Mouse (Mus musculus) CH12.LX (cell line): ENCODE measurements around the gene Fuz. TPM values are rescaled to one million over a fixed set of nuclear protein-coding genes. Genes with fewer than 3 reads are reported as not detected.

Source experiments
- DNase-seq: peaks from one replicate; pipeline ENCODE4 v3.0.0-alpha.2; 2013; ENCODE audit errors: extremely low read depth
- H3K27ac ChIP-seq: 2 replicates; pipeline ENCODE4 v1.5.1; 2012; ENCODE audit warnings: low read depth, mild to moderate bottlenecking, control low read depth, moderate library complexity; ENCODE audit not compliant: insufficient read depth
- H3K27me3 ChIP-seq: replicated peaks from 2 replicates; pipeline ENCODE3; 2012; ENCODE audit warnings: inconsistent platforms
- H3K36me3 ChIP-seq, 2 experiments: replicated peaks in 1 of 2; 2 replicates each; pipeline versions ENCODE3 to v1.6.1; 2012; ENCODE audit warnings: inconsistent platforms in 1 of 2, low read length in 1 of 2, mild to moderate bottlenecking in 1 of 2, mixed read lengths in 1 of 2, moderate library complexity in 1 of 2; ENCODE audit not compliant: control insufficient read depth in 1 of 2, insufficient read depth in 1 of 2
- H3K4me1 ChIP-seq, 2 experiments: 2 replicates each; pipeline ENCODE4 v1.6.1; 2012; ENCODE audit warnings: inconsistent platforms in 1 of 2, moderate library complexity in 1 of 2; ENCODE audit not compliant: insufficient read depth in 2 of 2, control insufficient read depth in 1 of 2
- H3K4me2 ChIP-seq: 2 replicates; pipeline ENCODE4 v1.6.1; 2012; ENCODE audit warnings: low read depth, mild to moderate bottlenecking, control low read depth; ENCODE audit not compliant: poor library complexity, insufficient read depth, severe bottlenecking
- H3K4me3 ChIP-seq, 3 experiments: fragments of 150-350 bp in 1 of 3; sonication (generic) in 1 of 3; replicated peaks in 1 of 3; 2 replicates each; pipeline versions ENCODE3 to v1.5.1; 2011 to 2012; ENCODE audit warnings: low read depth in 2 of 3, low read length in 2 of 3, mild to moderate bottlenecking in 2 of 3, moderate library complexity in 2 of 3, control low read depth in 1 of 3, improper control_type of control experiment in 1 of 3, inconsistent platforms in 1 of 3, mixed read lengths in 1 of 3; ENCODE audit not compliant: poor library complexity in 1 of 3
- H3K79me2 ChIP-seq: replicated peaks from 2 replicates; pipeline ENCODE4 v1.6.1; 2012; ENCODE audit warnings: mild to moderate bottlenecking, moderate library complexity; ENCODE audit not compliant: control insufficient read depth, poor library complexity, insufficient read depth, severe bottlenecking; ENCODE audit errors: extremely low read depth
- H3K9ac ChIP-seq: 2 replicates; pipeline ENCODE4 v1.6.1; 2012; ENCODE audit warnings: low read depth, mild to moderate bottlenecking, control low read depth, moderate library complexity; ENCODE audit not compliant: insufficient read depth
- H3K9me3 ChIP-seq: replicated peaks from 2 replicates; pipeline ENCODE3; 2012; ENCODE audit warnings: low read length, inconsistent platforms, mixed read lengths
- BHLHE40 ChIP-seq: IDR thresholded peaks from 2 replicates; pipeline ENCODE4 v1.6.1; 2011; ENCODE audit warnings: mild to moderate bottlenecking, low read depth, low read length, improper control_type of control experiment
- CHD1 ChIP-seq: IDR thresholded peaks from 2 replicates; pipeline ENCODE4 v1.6.1; 2012; ENCODE audit warnings: low read depth, low read length, improper control_type of control experiment, inconsistent platforms
- CTCF ChIP-seq, 2 experiments: IDR thresholded peaks in 1 of 2; conservative IDR thresholded peaks in 1 of 2; 2 replicates each; pipeline ENCODE4 v1.5.1; 2011 to 2012; ENCODE audit warnings: low read depth in 2 of 2, low read length in 2 of 2, improper control_type of control experiment in 1 of 2, inconsistent platforms in 1 of 2, mild to moderate bottlenecking in 1 of 2, moderate library complexity in 1 of 2
- E2F4 ChIP-seq: IDR thresholded peaks from 2 replicates; pipeline ENCODE4 v1.6.1; 2011; ENCODE audit warnings: low read depth, low read length, improper control_type of control experiment; ENCODE audit not compliant: insufficient replicate concordance
- GABPA ChIP-seq: IDR thresholded peaks from 2 replicates; pipeline ENCODE4 v1.6.1; 2012; ENCODE audit warnings: low read depth, low read length, improper control_type of control experiment, inconsistent platforms; ENCODE audit not compliant: insufficient replicate concordance
- HCFC1 ChIP-seq: IDR thresholded peaks from 2 replicates; pipeline ENCODE4 v1.6.1; 2012; ENCODE audit warnings: low read depth, mild to moderate bottlenecking, inconsistent platforms, low read length, improper control_type of control experiment
- KAT2A ChIP-seq: IDR thresholded peaks from 2 replicates; pipeline ENCODE4 v1.6.1; 2012; ENCODE audit warnings: low read length, improper control_type of control experiment, inconsistent platforms; ENCODE audit not compliant: insufficient replicate concordance
- MAZ ChIP-seq: IDR thresholded peaks from 2 replicates; pipeline ENCODE4 v1.6.1; 2012; ENCODE audit warnings: low read depth, mild to moderate bottlenecking, inconsistent platforms, low read length, improper control_type of control experiment, moderate library complexity
- MEF2A ChIP-seq: IDR thresholded peaks from 2 replicates; pipeline ENCODE4 v1.6.1; 2014; ENCODE audit warnings: low read depth, mild to moderate bottlenecking, inconsistent platforms, low read length, improper control_type of control experiment, borderline replicate concordance
- MYC ChIP-seq: IDR thresholded peaks from 2 replicates; pipeline ENCODE4 v1.6.1; 2011; ENCODE audit warnings: low read depth, mild to moderate bottlenecking, improper control_type of control experiment, low read length
- NRF1 ChIP-seq: IDR thresholded peaks from 2 replicates; pipeline ENCODE4 v1.6.1; 2014; ENCODE audit warnings: low read depth, mild to moderate bottlenecking, inconsistent platforms, low read length, improper control_type of control experiment, moderate library complexity
- POLR2AphosphoS2 ChIP-seq: IDR thresholded peaks from 2 replicates; pipeline ENCODE4 v1.6.1; 2011; ENCODE audit warnings: low read depth, low read length, improper control_type of control experiment
- SMC3 ChIP-seq: IDR thresholded peaks from 2 replicates; pipeline ENCODE4 v1.6.1; 2011; ENCODE audit warnings: low read depth, low read length, improper control_type of control experiment
- TBP ChIP-seq: conservative IDR thresholded peaks from 2 replicates; pipeline ENCODE4 v1.6.1; 2011; ENCODE audit warnings: low read depth, low read length, improper control_type of control experiment
- USF1 ChIP-seq: IDR thresholded peaks from 2 replicates; pipeline ENCODE4 v1.6.1; 2014; ENCODE audit warnings: low read depth, mild to moderate bottlenecking, inconsistent platforms, low read length, improper control_type of control experiment
- ZKSCAN1 ChIP-seq: IDR thresholded peaks from 2 replicates; pipeline ENCODE4 v1.6.1; 2012; ENCODE audit warnings: low read depth, inconsistent platforms, low read length, improper control_type of control experiment, borderline replicate concordance
- ZMIZ1 ChIP-seq: IDR thresholded peaks from 2 replicates; pipeline ENCODE4 v1.6.1; 2012; ENCODE audit warnings: low read depth, mild to moderate bottlenecking, inconsistent platforms, low read length, improper control_type of control experiment
- dilution Hi-C: fragments of 300-500 bp; cut with MboI; formaldehyde crosslinking; loops from 2 replicates; pipeline ENCODE4 v1.14.3; 2020; ENCODE audit warnings: low sequenced_read_pairs; ENCODE audit not compliant: extremely low pct_unique_long_range_greater_than_20kb, extremely low pct_ligation_motif_present
- in situ Hi-C: fragments of 300-500 bp; cut with MboI; formaldehyde crosslinking; loops from 3 replicates; pipeline ENCODE4 v1.14.3; 2019; ENCODE audit warnings: low sequenced_read_pairs, low pct_ligation_motif_present, low pct_unique_long_range_greater_than_20kb, mixed read lengths
- polyA plus RNA-seq: library from polyadenylated mRNA; unstranded; fragments of >175 nt; gene quantifications from 2 replicates; pipeline ENCODE4 v1.2.1, GENCODE M21; 2012; ENCODE audit warnings: low read depth; ENCODE audit not compliant: insufficient read length
- total RNA-seq, 2 experiments: library from RNA; depleted of rRNA; stranded (reverse); fragments of 300-350 nt in 1 of 2; fragments of >200 nt in 1 of 2; gene quantifications; 2 replicates each; pipeline ENCODE4 v1.2.3; 2012 to 2014

Gene Fuz
- total and polyA plus RNA-seq, 3 experiments, result 16.7 to 17.1 (median 16.9) TPM

DNA sequence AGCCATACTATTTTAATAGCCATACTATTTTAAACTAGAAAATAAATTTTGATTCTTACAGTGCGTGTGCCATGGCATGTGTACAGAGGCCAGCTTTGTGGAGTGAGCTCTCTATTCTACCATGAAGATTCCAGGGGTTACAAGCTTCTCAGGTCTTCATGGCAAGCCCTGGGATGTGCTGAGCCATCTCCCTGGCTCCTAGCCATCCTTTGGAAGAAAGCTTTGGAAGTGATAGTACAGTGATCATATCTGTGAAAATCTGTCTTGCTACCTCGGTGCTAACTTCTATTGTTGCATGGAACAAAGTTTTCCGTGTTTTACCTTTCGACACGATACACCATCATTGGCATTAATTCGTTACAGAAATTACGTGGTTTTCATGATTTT, 680 bp upstream of the Fuz start:
- TF ChIP-seq CHD1 (no peak), CTCF (conservative IDR thresholded peaks at IDR 0.05 in 1 of 2, IDR thresholded peaks at IDR 0.05 in 1 of 2; ENCODE audit: low read depth in 2 of 2, low read length in 2 of 2) (no peak), BHLHE40 (no peak), USF1 (no peak), GABPA (no peak), MEF2A (no peak)
- H3K4me1 ChIP-seq, result peaks cover 19 to 49% of the 10 kb centered on the region in 2 experiments
- peak overlapping the region; percentile 51 to 72 (median 61) for H3K4me3 ChIP-seq
- no peak overlapping the region for H3K27ac ChIP-seq
- no peaks in the 10 kb centered on the region for H3K27me3 ChIP-seq
- no peaks in the 10 kb centered on the region for H3K9me3 ChIP-seq
- peaks cover 20 to 33% of the 10 kb centered on the region in 2 experiments for H3K36me3 ChIP-seq
- peaks cover 14% of the 10 kb centered on the region for H3K79me2 ChIP-seq
- dilution Hi-C loops, result no loop called here
- in situ Hi-C loops, result no loop called here
- no peak for DNase-seq
- H3K9ac ChIP-seq, result no peak overlapping the region
- H3K4me2 ChIP-seq, result 0 out of 2 replicates have a peak overlapping the region, but pooled peaks have one; percentile 18

DNA sequence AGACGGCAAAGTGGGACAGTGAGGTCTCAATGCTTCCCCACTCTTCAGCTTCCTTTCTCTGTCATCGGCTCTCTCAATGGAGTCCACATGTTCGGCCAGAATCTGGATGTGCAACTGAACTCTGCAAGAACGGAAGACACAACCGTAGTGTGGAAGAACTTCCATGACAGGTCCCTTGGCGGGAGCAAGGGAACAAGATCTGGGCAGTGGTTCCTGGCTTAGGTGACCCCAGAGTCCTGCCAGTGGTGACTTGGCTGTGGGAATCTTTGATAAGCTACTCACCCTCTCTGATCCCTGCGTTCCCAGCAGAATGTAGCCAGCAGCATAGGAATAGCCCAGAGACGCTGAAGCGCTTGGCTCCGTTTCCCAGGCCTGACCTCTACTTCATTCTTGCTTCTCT, 620 bp downstream of the Fuz start:
- no peak overlapping the region for H3K27ac ChIP-seq
- peaks cover 9 to 39% of the 10 kb centered on the region in 2 experiments for H3K4me1 ChIP-seq
- peaks cover 25 to 36% of the 10 kb centered on the region in 2 experiments for H3K36me3 ChIP-seq
- dilution Hi-C loops, result no loop called here
- H3K9me3 ChIP-seq, result no peaks in the 10 kb centered on the region
- peak overlapping the region; percentile 65 for H3K9ac ChIP-seq
- TF ChIP-seq E2F4 (no peak), MAZ (no peak), SMC3 (no peak), MYC (no peak), TBP (no peak), HCFC1 (no peak), KAT2A (no peak), POLR2AphosphoS2 (no peak), NRF1 (no peak), ZMIZ1 (no peak), ZKSCAN1 (no peak)
- peak; percentile 40 for DNase-seq
- H3K4me3 ChIP-seq, result peak overlapping the region; percentile 55 to 72 (median 61)
- in situ Hi-C loops, result no loop called here
- H3K4me2 ChIP-seq, result peak overlapping the region; percentile 53
- H3K79me2 ChIP-seq, result peaks cover 6% of the 10 kb centered on the region
- H3K27me3 ChIP-seq, result no peaks in the 10 kb centered on the region
